Mouse (Mus musculus): ENCODE measurements around the gene 1700003F12Rik. TPM values are rescaled to one million over a fixed set of nuclear protein-coding genes. Genes with fewer than 3 reads are reported as not detected.

1700003F12Rik gene
- polyA plus RNA-seq, 1 experiment, result not detected

- no peak for DNase-seq (ENCODE audit: low read depth, low spot score)
- 69% methylated on average over 4 of the region's 4 CpGs for WGBS
Measured at GRCm38 (mm10) chr2:154571266-154571665, 24.4 kb downstream of the 1700003F12Rik start.

- WGBS, result 76% methylated on average over 8 of the region's 8 CpGs
- DNase-seq (ENCODE audit: low read depth, low spot score), result no peak
Measured at GRCm38 (mm10) chr2:154571976-154572375, 25.1 kb downstream of the 1700003F12Rik start.

- no peak for DNase-seq (ENCODE audit: low read depth, low spot score)
Measured at GRCm38 (mm10) chr2:154572996-154573395, 26.1 kb downstream of the 1700003F12Rik start.

GRCm38 (mm10) chr2:154574271-154574670 is 27.4 kb downstream of the 1700003F12Rik start:
- WGBS, result 73% methylated on average over 7 of the region's 7 CpGs
- no peak for DNase-seq (ENCODE audit: low read depth, low spot score)

More at GRCm38 (mm10) chr2:154572996-154573395, 26.1 kb downstream of the 1700003F12Rik start:
- 78% methylated on average over 3 of the region's 3 CpGs for WGBS

- 69% methylated on average over 12 of the region's 12 CpGs for WGBS
- DNase-seq (ENCODE audit: low read depth, low spot score), result no peak
Measured at GRCm38 (mm10) chr2:154576876-154577743, 30.2 kb downstream of the 1700003F12Rik start.

GRCm38 (mm10) chr2:154577744-154578067 is 30.8 kb downstream of the 1700003F12Rik start:
- 91% methylated on average over 6 of the region's 6 CpGs for whole genome bisulfite sequencing

GRCm38 (mm10) chr2:154580586-154580985 is 33.7 kb downstream of the 1700003F12Rik start:
- WGBS, result 68% methylated on average over 8 of the region's 8 CpGs
- no peak for DNase-seq (ENCODE audit: low read depth, low spot score)

More at GRCm38 (mm10) chr2:154577744-154578067, 30.8 kb downstream of the 1700003F12Rik start:
- no peak for DNase-seq (ENCODE audit: low read depth, low spot score)

GRCm38 (mm10) chr2:154581421-154581820 is 34.5 kb downstream of the 1700003F12Rik start:
- WGBS, result 100% methylated on average over 1 of the region's 1 CpGs
- no peak for DNase-seq (ENCODE audit: low read depth, low spot score)

- DNase-seq (ENCODE audit: low read depth, low spot score), result no peak
- 65% methylated on average over 15 of the region's 15 CpGs for WGBS
Measured at GRCm38 (mm10) chr2:154583906-154584872, 37.3 kb downstream of the 1700003F12Rik start.

GRCm38 (mm10) chr2:154584931-154585601 is 38.2 kb downstream of the 1700003F12Rik start:
- 59% methylated on average over 17 of the region's 17 CpGs for WGBS
- DNase-seq (ENCODE audit: low read depth, low spot score), result no peak

- WGBS, result 81% methylated on average over 5 of the region's 5 CpGs
- DNase-seq (ENCODE audit: low read depth, low spot score), result no peak
Measured at GRCm38 (mm10) chr2:154586405-154586804, 39.5 kb downstream of the 1700003F12Rik start.

- no peak for DNase-seq (ENCODE audit: low read depth, low spot score)
- whole genome bisulfite sequencing, result 90% methylated on average over 4 of the region's 4 CpGs
Measured at GRCm38 (mm10) chr2:154589051-154589450, 42.2 kb downstream of the 1700003F12Rik start.

- DNase-seq (ENCODE audit: low read depth, low spot score), result no peak
- WGBS, result 71% methylated on average over 3 of the region's 3 CpGs
Measured at GRCm38 (mm10) chr2:154591239-154591638, 44.4 kb downstream of the 1700003F12Rik start.

- WGBS, result 70% methylated on average over 3 of the region's 3 CpGs
- peak; percentile 39 for DNase-seq (ENCODE audit: low read depth, low spot score)
Measured at GRCm38 (mm10) chr2:154593025-154593424, 46.1 kb downstream of the 1700003F12Rik start.

GRCm38 (mm10) chr2:154595775-154596174 is 48.9 kb downstream of the 1700003F12Rik start:
- DNase-seq (ENCODE audit: low read depth, low spot score), result no peak
- WGBS, result 89% methylated on average over 5 of the region's 5 CpGs

- 88% methylated on average over 3 of the region's 3 CpGs for WGBS
- no peak for DNase-seq (ENCODE audit: low read depth, low spot score)
Measured at GRCm38 (mm10) chr2:154597399-154597798, 50.5 kb downstream of the 1700003F12Rik start.
